Mouse (Mus musculus): ENCODE measurements around the gene Dgki. TPM values are rescaled to one million over a fixed set of nuclear protein-coding genes. Genes with fewer than 3 reads are reported as not detected.
A peak's percentile ranks its signal among the peaks of the same experiment; 100 is the strongest.

Dgki gene
- total and polyA plus RNA-seq, 3 experiments = not detected

DNA sequence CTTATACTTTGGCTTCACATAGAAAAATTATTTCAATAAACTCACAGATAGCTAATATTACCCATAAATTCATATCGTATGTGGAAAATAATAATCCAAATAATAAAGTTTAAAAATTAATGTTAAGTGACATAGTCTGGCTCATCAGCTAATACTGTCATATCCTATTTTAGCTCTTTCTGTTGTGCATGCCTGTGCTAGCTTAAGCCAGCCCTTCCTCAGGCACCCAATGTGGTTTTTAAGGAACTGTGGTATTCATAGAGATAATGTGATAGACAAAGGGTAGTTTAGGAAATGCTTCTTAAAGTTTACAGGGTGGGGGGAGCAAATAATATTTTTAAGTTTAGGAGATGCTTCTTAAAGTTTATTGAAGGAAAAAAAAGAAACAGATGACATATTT, 248.8 kb downstream of the Dgki start:
- H3K9ac ChIP-seq (ENCODE audit: control insufficient read depth, low read depth, low read length, poor library complexity, severe bottlenecking) = no peak overlapping the region
- DNase-seq (ENCODE audit: low read depth, low spot score) = no peak
- H3K27ac ChIP-seq (ENCODE audit: control insufficient read depth, low read depth, low read length) = no peak overlapping the region
- no peaks in the 10 kb centered on the region for H3K36me3 ChIP-seq (ENCODE audit: control insufficient read depth in 1 of 2, insufficient read depth in 2 of 2, low read length in 2 of 2)
- no peaks in the 10 kb centered on the region for H3K79me2 ChIP-seq (ENCODE audit: control insufficient read depth, insufficient read depth, low read length, poor library complexity)
- no peak overlapping the region for H3K4me3 ChIP-seq (ENCODE audit: control insufficient read depth in 1 of 2, insufficient read depth in 1 of 2, low read depth in 2 of 2, low read length in 2 of 2)
- H3K9me3 ChIP-seq (replicated peaks; ENCODE audit: insufficient read depth, low read length) = no peaks in the 10 kb centered on the region
- TF ChIP-seq JUND (IDR thresholded peaks at IDR 0.05; ENCODE audit: low read depth, low read length) (no peak), MAX (IDR thresholded peaks at IDR 0.05; ENCODE audit: low read length) (no peak), POLR2A (IDR thresholded peaks at IDR 0.05; ENCODE audit: control insufficient read depth in 1 of 2, insufficient read depth in 1 of 2, low read depth in 1 of 2, low read length in 2 of 2, poor library complexity in 1 of 2) (no peak)
- H3K4me1 ChIP-seq (ENCODE audit: control insufficient read depth in 1 of 2, insufficient read depth in 2 of 2, low read length in 2 of 2) = no peaks in the 10 kb centered on the region
- no peaks in the 10 kb centered on the region for H3K27me3 ChIP-seq (ENCODE audit: control insufficient read depth in 1 of 2, insufficient read depth in 2 of 2, low read length in 2 of 2)

DNA sequence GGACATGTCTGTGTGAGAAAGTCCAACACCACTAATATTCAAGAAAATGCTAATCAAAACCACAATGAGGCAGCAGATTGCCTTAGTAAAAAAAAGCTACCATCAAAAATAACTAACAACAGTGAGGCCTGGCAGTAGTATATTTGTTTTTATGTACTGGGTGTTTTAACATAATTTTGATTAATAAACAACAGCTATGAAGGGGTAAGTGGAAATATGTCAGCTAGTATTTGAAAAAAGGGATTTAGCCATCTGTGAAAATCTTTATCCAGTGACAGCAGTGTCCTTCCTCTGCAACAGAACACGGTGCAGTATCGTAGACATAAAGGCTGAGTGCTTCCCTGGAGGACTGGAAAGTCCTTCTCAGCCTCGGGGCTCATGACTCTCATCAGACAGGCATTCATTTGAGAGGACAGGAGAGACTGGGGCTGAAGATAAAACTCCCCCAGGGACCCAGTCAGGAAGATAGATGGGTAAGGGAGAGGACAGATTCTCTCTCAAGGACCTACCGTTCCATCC, 252.3 kb downstream of the Dgki start:
- no peak for DNase-seq (ENCODE audit: low read depth, low spot score)
- Histone ChIP-seq H3K79me2 (ENCODE audit: control insufficient read depth, insufficient read depth, low read length, poor library complexity) (no peaks in the 10 kb centered on the region), H3K27me3 (ENCODE audit: control insufficient read depth in 1 of 2, insufficient read depth in 2 of 2, low read length in 2 of 2) (no peaks in the 10 kb centered on the region), H3K4me1 (ENCODE audit: control insufficient read depth in 1 of 2, insufficient read depth in 2 of 2, low read length in 2 of 2) (no peaks in the 10 kb centered on the region), H3K9ac (ENCODE audit: control insufficient read depth, low read depth, low read length, poor library complexity, severe bottlenecking) (no peak overlapping the region), H3K27ac (ENCODE audit: control insufficient read depth, low read depth, low read length) (no peak overlapping the region), H3K36me3 (ENCODE audit: control insufficient read depth in 1 of 2, insufficient read depth in 2 of 2, low read length in 2 of 2) (no peaks in the 10 kb centered on the region), H3K4me3 (ENCODE audit: control insufficient read depth in 1 of 2, insufficient read depth in 1 of 2, low read depth in 2 of 2, low read length in 2 of 2) (no peak overlapping the region), H3K9me3 (replicated peaks; ENCODE audit: insufficient read depth, low read length) (no peaks in the 10 kb centered on the region)
- TF ChIP-seq MYC (IDR thresholded peaks at IDR 0.05; ENCODE audit: low read depth, low read length) (no peak), GATA1 (IDR thresholded peaks at IDR 0.05; ENCODE audit: low read depth, low read length) (no peak), CTCF (IDR thresholded peaks at IDR 0.05 in 2 of 3, conservative IDR thresholded peaks at IDR 0.05 in 1 of 3; ENCODE audit: control insufficient read depth in 1 of 3, insufficient read depth in 1 of 3, low read depth in 2 of 3, low read length in 3 of 3, poor library complexity in 1 of 3, severe bottlenecking in 1 of 3) (no peak), NELFE (IDR thresholded peaks at IDR 0.05; ENCODE audit: low read depth, low read length) (no peak)

DNA sequence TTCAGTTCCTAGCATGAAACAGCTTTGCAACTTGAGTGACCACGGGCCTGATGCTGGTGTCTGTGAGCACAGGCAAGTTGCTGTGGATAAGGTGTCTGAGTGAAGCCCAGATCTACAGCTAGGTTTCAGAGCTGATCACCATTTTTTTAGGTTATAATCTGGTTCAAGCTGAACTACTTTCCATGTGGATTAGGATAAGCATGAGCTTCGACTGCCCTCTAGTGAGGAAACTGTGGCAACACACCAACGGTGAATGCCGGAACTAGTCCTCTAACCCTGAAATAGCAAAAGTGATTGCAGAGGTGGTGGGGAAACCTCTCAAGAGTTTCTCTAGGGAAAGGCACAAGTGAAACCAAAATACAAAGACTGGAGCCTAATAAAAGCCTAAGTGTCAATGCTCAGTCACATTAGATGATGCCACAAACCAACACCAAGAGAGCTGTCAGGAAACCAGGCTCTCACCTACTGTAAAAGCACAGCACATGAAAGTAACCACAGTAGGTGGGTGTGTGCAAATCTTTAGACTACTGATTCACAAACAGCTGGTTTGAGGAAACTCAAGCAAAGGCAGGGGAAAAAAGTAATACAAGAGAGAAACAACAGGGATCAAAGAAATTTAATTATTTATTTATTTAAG, 253.7 kb downstream of the Dgki start:
- Histone ChIP-seq H3K79me2 (ENCODE audit: control insufficient read depth, insufficient read depth, low read length, poor library complexity) (no peaks in the 10 kb centered on the region), H3K9ac (ENCODE audit: control insufficient read depth, low read depth, low read length, poor library complexity, severe bottlenecking) (no peak overlapping the region), H3K27ac (ENCODE audit: control insufficient read depth, low read depth, low read length) (no peak overlapping the region), H3K27me3 (ENCODE audit: control insufficient read depth in 1 of 2, insufficient read depth in 2 of 2, low read length in 2 of 2) (no peaks in the 10 kb centered on the region), H3K4me3 (ENCODE audit: control insufficient read depth in 1 of 2, insufficient read depth in 1 of 2, low read depth in 2 of 2, low read length in 2 of 2) (no peak overlapping the region), H3K36me3 (ENCODE audit: control insufficient read depth in 1 of 2, insufficient read depth in 2 of 2, low read length in 2 of 2) (no peaks in the 10 kb centered on the region), H3K9me3 (replicated peaks; ENCODE audit: insufficient read depth, low read length) (no peaks in the 10 kb centered on the region), H3K4me1 (ENCODE audit: control insufficient read depth in 1 of 2, insufficient read depth in 2 of 2, low read length in 2 of 2) (no peaks in the 10 kb centered on the region)
- TF ChIP-seq MEF2A (IDR thresholded peaks at IDR 0.05; ENCODE audit: extremely low read depth, insufficient replicate concordance, low read depth, low read length, poor library complexity, severe bottlenecking) (no peak), BHLHE40 (IDR thresholded peaks at IDR 0.05; ENCODE audit: borderline replicate concordance, low read depth, low read length) (no peak), MXI1 (IDR thresholded peaks at IDR 0.05; ENCODE audit: low read depth, low read length) (no peak), TBP (IDR thresholded peaks at IDR 0.05; ENCODE audit: low read depth, low read length) (no peak), UBTF (IDR thresholded peaks at IDR 0.05; ENCODE audit: borderline replicate concordance, insufficient read depth, low read depth, low read length) (no peak), USF1 (IDR thresholded peaks at IDR 0.05; ENCODE audit: low read depth, low read length) (no peak), MAFK (IDR thresholded peaks at IDR 0.05; ENCODE audit: borderline replicate concordance, low read depth, low read length) (no peak), RAD21 (IDR thresholded peaks at IDR 0.05; ENCODE audit: low read depth, low read length) (peak; percentile 47), SMC3 (IDR thresholded peaks at IDR 0.05; ENCODE audit: low read depth, low read length) (no peak), CTCF (IDR thresholded peaks at IDR 0.05 in 2 of 3, conservative IDR thresholded peaks at IDR 0.05 in 1 of 3; ENCODE audit: control insufficient read depth in 1 of 3, insufficient read depth in 1 of 3, low read depth in 2 of 3, low read length in 3 of 3, poor library complexity in 1 of 3, severe bottlenecking in 1 of 3) (peak; percentile 42 to 49 (median 48))
- peak; percentile 15 for DNase-seq (ENCODE audit: low read depth, low spot score)
